Mouse (Mus musculus): ENCODE measurements around the gene Fam229a.

GRCm38 (mm10) chr4:129518519-129518918 is 27.5 kb downstream of the Fam229a start:
- no peak for TF ChIP-seq CTCF (IDR thresholded peaks at IDR 0.05; ENCODE audit: control insufficient read depth, insufficient read depth, insufficient replicate concordance, low read depth, low read length)
- TF ChIP-seq POLR2A (IDR thresholded peaks at IDR 0.05; ENCODE audit: control insufficient read depth, low read depth, low read length) = no peak

Data from testis, adult 2 months (tissue).